Mouse (Mus musculus) left cerebral cortex, adult 11 months (tissue): ENCODE measurements around the gene Tnfrsf13c.
"Not testable (repeated sequence)": the region's sequence is repeated elsewhere in the genome, so short reads cannot be mapped to it uniquely, and the experiment has no call there.

ENCODE experiments used
- DNase-seq: peaks from one replicate; pipeline ENCODE4 v3.0.0; 2022; ENCODE audit warnings: low spot score

The Tnfrsf13c gene

DNA sequence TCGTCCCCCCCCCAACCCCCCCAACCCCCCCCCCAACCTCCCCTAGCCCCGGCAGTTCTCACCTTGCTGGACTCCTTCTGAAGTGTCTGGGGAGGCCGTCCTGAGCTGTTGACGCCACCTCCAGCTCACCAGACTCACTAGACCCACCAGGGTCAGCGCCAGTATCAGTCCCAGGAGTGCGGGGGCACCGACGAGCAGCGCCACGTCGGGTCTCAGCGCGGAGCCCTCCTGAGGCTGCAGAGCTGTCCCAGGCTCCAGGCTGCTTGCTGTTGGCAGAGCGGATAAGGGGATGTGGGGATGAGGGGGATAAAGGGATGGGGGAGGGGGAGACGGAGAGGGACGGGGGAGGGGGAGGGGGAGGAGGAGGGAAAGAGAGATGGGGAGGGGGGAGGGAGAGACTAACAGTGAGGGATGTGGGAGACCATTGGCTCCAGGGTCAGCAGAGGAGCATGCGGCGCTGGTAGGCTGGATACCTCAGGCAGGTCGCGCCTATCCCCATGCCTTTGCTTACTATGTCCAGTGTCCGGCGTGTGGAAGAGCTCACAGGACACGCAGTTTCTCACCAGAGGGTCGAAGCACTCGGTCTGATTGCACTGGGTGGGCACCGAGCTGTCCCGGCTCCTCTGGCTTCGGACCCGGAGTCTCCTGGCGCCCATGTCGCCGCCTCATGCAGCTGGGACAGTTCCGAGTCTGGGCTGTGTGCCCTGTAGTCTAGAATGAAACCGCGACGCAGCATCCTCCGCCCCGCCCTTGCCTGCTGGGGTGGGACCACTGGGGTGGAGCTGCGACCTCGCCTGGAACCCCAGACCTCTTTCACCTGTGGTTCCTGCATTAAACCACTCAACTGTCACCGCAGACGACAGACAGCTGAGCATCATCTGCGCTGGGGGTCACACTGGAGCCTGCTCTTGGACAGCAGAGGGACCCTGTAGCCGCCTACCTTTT lies at the start of gene Tnfrsf13c:
Gene Tnfrsf13c, minus strand, starts transcription at position 713 of the 945 bp plus-strand sequence.
- DNase-seq = no peak

DNA sequence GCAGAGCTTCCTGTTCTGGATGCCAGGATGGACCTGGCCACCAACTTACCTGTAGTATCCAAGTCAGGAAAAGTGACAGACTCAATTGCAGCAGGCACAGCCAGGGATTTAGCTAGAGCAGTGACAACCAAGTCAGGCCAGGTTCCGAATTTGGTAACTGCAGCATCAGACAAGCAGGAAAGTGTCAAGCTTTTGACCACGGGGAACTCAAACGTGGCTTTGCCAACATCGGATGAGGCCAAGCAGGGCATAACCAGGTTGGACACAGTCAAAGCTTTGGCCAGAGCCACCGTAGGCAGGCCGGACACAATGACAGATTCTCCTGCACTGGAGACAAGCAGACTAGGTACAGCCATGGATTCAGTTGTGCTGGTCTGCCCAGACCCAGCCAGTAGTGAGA lies 48.1 kb upstream of the Tnfrsf13c start:
- no peak for DNase-seq

DNA sequence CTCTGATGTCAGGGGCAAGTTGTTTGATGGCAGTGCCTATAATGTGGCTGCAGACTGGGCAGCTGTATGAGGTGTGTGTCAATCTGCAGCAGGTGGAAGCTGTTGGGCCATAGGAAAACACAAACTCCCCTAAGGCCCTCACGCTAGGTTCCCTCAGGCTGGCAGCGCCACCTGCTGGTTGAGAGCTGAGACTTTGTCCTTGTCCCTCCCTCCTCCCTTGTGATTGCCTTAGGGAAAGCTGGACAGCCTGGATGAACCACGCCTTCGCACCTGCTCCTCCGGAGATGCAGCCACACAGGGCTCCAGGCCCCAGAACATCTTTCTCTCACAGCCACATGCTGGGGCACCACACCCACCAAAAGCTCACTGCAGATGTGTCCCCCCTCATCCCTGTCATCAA lies 47.0 kb upstream of the Tnfrsf13c start:
- DNase-seq = no peak

DNA sequence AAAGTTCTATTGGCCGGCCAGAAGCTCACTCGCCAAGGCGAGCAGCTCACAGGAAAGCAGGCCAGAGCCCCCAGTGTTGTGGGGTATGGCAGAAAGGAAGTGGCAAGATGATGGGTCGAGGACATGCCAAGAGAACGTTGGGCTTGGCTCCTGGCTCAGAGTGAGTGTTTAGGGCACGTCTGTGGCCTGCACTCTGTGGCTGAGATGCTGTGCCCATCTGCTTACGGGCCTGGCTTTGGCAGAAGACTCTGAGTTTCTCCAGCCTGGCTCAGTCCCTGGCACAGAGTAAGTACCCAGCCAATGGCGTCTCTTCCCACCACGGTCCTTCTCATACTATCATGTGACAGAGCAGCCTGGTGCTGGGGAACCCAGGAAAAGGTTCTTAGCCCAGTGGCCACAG lies 44.6 kb upstream of the Tnfrsf13c start:
- DNase-seq = no peak

DNA sequence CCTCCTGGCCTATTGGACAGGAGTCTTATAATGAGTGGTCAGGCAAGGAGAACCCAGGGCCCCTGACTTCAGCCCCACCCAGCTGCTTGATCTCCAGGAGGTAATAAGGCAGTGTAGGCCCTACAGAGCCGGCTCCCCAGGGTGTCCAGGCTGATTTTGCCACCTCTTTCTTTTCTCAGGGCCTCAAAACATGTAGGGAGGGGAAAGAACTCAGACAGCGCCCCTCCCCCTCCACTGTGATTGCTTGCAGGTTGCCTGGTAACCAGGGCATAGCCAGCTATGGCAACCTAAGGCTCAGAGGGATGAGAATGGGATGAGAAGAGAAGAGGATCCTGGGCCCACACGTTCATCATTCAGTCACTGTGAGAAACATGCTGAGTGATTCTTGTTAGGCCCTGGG lies 44.0 kb upstream of the Tnfrsf13c start:
- no peak for DNase-seq

DNA sequence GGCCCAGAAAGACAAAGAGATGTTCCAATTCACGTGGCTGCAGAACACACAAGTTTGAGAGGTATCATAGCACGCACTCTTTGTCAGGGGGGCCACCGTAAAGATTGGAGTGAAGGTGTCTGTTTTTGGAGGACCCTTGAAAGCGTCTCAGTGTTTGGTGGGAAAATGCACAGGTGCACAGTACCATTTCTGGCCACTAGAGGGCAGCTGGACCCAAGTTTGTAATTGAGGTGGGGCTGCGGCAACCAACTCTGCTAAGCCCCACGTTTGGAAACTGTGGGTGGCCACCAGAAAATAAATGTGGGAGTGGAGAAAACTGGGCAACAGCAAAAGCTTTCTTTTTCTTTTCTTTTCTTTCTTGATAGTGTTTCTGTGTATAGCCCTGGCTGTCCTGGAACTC lies 42.2 kb upstream of the Tnfrsf13c start:
- no peak for DNase-seq

DNA sequence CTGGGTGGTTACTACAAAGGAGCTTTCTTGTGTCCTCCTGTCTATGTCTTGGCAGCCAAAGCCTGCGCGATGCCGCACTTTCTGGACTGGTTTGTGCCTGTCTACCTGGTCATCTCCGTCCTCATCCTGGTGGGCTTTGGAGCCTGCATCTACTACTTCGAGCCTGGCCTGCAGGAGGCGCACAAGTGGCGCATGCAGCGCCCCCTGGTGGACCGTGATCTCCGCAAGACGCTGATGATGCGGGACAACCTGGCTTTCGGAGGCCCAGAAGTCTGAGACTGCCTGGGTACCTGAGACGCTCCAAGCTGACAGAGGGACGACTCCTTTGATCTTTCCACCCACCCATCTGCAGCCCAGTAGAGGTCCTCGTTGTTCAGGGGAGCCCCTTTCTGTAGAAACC lies 35.3 kb upstream of the Tnfrsf13c start:
- no peak for DNase-seq

DNA sequence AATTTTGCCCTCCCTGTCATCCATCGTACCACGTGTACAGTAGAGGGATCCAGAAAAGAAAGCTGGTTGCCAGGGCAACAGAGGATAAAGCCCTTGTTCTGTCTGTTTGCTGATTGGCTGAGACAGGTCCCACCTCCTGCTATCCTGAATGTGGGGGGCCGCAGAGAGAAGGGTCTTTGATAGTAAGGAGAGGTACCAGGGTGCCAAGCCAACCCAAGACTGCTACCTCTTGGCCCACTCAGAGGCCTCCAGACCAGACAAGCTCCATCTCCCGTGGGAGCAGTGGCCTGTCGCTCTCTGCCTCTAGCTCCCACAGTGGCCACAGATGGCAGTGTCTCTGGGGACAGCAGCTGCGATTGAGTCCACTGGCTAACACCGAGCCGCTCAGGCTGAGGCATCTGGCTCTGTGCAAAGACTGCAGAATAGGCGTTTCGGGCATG lies 31.8 kb upstream of the Tnfrsf13c start:
- DNase-seq = peak; percentile 90

DNA sequence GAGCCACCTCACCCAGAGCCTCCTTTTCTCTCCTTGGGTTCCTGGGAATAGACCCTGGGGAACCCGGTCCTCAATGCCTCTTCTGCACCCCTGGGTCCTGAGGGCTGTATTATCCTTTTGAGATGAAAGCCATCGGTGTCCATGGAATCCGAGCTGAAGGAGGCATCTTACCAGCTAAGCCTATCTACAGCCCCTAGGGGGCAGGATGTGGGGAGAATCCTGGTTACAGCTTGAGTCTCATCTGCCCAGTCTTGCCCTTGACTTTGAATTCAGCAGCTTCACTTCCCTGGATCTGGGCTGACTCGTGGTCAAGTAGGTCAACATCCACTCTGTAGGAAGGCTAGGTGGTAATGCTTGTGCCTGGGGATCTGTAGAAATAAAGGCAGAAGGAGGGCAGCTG lies 31.1 kb upstream of the Tnfrsf13c start:
- DNase-seq = no peak

DNA sequence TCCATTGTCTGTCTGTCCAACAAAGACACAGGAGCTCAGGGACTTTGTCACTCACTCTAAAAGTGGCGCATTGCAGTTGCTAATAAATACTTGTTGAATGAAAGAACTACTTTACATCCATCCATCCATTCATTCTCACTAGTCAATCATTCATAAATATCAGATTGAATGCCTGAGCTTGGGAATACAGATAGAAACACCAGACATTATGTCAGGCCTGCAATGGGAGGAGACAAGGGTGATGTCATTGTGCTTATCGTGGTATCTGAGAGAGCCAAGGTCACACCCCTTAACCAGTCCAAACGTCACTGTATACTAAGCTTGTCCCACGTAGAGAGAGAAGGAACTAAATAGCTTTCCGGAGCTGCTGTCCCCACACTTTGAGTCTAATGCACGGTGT lies 27.9 kb upstream of the Tnfrsf13c start, which contains the start of gene 1500009C09Rik:
Gene 1500009C09Rik, plus strand, starts transcription at position 301 of the 400 bp plus-strand sequence.
- no peak for DNase-seq

DNA sequence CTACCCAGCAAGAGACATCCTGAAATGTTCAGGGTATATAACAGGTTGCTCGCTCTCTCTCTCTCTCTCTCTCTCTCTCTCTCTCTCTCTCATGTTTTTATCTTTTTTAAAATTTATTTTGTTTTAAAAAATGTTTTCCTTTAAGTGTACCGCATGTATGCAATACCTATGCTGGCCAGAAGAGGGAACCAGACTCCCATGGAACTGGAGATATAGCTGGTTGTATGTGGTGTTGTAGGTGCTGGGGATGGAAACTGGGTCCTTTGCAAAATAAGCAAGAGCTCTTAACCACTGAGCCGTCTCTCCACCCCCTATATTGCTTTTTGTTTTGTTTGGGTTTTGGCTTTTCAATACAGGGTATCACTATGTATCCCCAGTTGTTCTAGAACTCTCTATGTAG lies 27.4 kb upstream of the Tnfrsf13c start:
- DNase-seq = no peak

DNA sequence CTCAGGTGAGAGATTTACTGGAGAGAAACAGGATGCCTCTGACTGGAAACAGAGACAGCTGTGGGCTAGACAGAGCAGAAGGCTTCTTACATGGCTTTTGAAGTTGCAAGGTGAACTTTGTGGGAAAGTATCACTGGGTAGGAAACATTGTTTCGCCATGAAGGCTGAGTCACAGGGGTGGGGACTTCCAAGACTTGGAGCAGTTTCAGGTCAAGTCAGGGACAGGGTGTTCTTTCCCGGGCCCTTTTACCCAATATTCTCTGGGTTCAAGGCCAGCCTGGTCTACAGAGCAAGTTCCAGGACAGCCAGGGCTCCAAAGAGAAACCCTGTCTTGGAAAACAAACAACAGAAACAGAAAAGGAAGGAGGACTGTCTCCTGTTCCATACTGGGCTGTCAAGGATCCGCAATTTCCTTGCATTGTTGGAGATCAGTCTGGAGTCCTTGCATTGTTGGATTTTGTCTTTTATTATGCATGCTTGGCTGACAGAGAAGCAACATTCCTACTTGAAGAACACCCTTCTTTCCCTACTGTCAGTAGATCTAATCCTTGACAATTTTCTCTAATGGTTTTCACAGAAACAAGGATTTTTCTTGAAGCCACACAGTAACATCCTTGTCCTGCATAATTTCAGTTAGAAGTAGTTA lies 23.1 kb upstream of the Tnfrsf13c start:
- no peak for DNase-seq

DNA sequence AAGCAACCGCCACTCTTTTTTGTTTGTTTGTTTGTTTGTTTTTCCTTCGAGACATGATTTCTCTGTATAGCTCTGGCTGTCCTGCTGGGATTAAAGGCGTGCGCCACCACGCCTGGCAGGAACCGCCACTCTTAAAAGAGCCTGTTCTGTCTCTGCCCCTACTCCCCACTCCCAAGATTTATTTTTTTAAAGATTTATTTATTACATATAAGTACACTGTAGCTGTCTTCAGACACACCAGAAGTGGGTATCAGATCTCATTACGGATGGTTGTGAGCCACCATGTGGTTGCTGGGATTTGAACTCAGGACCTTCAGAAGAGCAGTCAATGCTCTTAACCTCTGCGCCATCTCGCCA lies 20.6 kb upstream of the Tnfrsf13c start:
- not testable (repeated sequence) for DNase-seq

DNA sequence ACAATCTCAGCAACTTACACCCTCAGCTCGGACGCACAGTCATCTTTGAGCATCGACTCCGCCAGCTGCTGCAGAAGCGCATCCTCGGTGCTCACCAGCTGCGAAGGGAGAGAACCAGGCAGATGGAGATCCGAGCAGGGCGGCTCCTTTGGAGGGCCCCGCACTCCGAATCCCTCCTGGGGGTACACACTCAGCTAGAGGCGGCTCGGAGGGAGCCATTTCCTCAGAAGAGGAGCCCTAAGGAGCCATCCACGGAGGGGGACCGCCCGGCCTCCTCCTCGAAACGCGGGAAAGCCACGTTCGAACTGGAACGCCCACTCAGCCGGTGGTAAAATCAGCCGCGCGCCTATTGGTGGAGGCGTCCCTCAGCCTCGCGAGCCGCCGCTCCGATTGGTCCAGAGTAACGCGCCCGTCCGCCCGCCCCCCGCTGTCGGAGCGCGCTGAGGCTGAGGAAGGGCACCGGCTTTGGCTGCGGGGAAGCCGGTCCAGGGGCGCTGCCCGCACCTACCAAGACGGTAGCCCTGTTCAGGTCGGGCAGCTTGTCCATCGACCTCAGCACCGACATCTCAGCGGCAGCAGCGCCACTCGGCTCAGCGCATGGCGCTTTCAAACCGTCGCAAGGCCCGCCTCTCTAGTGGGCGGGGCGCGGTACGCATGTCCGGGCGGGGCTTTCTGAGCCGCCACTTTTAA lies 20.1 kb upstream of the Tnfrsf13c start, which contains the start of gene Cenpm:
Gene Cenpm, minus strand, starts transcription at position 634 of the 690 bp plus-strand sequence.
- peak; percentile 83 for DNase-seq

DNA sequence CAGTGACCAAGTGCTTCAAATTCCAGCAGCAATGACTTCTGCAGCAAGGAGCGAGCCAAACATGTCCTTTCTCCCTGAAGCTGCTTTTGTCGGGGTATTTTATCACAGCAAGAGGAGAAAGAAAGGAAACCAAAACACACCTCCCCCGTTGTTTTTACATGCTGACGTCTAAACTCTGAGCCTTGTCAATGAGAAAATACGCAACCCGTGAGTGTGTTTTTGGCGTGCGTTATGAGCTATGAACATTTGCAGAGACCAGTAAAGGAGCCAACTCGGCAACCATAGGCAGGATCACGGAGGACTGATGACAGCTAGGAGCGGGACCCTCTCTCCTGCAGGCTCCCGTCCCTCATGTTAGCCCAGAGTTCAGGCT lies 19.6 kb upstream of the Tnfrsf13c start:
- no peak for DNase-seq

DNA sequence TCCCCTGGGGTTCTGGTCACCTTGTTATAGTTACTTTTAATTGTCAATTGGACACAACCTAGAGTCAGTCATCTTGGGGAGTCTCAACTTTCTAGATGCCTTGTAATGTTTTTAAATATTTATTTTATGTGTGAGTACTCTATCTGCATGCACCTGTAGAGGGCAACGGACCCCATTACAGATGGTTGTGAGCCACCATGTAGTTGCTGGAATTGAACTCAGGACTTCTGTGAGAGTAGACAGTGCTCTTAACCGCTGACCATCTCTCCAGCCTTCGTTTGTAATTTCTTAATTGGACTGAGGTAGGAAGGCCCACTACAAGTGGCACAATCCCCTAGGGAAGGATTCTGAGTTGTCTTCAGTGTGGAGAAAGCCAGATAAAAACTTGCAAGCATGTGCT lies 19.1 kb upstream of the Tnfrsf13c start:
- DNase-seq = no peak

DNA sequence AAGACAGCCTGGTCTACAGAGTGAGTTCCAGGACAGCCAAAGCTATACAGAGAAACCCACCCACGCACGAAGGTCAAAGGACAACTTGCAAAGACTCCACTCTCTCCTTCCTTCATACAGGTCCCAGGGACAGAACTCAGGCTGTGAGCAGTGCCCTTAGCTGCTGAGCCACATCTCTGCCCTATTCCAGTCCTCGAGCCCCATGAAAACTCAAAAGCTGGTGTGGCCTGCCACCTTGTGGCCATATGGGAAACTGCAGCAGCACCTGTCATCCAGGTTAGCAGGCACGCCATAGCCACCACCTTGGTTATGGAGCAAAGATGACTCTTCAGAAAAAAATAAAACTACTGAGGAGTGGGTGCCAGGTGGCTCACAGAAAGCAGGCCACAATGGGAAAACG lies 12.4 kb upstream of the Tnfrsf13c start:
- peak; percentile 68 for DNase-seq

DNA sequence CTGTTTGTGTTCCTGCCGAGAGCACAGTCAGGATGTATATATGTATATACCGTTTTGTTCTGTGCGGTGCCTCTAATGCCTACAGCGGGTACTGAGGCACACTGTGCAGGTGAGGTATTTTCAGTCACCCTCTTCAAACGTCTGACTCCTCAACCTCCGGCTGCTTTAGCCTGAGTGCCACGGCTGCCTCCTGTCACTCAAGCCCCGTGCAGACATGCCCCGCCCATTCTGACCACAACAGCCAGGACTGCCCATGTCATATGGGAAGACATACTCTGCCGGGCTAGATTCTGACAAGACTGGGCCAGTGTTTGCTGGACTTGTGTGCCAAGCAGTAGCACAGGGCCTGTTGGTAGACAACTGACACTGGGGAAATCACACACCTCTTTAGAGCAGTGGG lies 11.5 kb upstream of the Tnfrsf13c start:
- no peak for DNase-seq

DNA sequence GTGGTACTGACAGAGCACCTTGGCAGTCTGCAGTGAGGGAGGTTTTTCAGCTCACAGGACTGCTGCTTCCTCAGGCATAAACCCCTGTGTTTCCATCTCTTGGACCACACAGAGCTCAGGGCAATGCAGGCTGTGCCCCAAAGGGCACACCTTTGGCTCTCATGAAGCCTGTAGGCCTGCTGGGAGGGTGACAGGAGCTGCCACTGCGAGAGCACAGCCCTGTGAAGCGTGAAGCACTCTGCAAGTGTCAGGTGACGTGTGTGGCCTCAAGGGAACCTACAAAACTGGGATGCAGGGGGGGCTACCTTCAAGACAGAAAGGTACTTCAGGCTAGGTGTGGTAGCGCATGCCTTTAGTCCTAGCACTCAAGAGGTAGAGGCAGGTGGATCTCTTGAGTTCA lies 8.5 kb upstream of the Tnfrsf13c start:
- no peak for DNase-seq

DNA sequence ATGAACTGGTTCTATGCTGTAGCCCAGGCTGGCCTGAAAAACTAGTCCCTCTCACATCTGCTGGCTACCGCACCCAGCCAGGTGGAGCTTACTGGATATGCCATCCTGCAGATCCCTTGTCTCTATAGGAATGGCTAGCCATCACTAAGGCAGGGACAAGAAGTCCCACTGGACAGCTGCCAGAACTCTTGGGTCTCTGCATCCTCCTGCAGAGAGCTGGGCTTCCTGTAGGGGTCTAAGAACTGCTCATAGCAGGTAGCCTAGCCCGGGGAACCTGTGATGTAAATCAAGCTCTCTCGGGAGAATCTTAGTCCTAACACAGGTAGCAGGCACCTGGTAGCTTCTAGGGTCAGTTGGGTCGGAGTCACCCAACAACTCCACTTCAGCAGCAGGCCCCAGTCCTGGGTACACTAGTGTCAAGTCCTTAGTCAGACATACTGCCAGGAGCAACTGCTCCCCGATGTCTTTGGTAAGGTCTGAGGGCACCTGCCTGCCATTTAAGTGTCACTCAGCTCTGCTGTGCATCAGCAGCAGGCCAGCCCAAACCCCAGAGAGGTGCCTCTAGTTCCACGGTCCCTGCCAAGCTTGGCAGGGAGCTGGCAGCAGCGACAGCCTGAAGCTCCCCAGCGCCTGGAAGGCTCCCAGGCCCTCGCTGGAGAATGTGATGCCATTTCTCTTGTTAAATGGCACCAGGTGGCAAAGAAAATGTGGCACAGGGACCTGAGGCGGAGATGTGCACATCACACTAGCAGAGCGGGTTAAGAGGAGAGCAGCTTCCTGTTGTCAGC lies 7.6 kb upstream of the Tnfrsf13c start:
- DNase-seq = no peak

DNA sequence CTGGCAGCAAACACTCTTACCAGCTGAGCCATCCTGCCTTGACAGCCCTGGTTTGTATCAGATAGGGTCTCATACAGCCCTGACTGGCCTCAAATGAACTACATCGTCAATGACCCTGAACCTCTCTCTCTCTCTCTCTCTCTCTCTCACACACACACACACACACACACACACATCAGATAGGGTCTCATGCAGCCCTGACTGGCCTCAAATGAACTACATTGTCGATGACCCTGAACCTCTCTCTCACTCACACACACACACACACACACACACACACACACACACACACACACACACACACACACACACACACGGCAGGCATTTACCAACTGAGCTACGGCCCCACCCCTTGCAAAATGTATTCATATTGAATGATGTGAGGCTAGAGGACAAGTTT lies 6.9 kb upstream of the Tnfrsf13c start:
- no peak for DNase-seq

DNA sequence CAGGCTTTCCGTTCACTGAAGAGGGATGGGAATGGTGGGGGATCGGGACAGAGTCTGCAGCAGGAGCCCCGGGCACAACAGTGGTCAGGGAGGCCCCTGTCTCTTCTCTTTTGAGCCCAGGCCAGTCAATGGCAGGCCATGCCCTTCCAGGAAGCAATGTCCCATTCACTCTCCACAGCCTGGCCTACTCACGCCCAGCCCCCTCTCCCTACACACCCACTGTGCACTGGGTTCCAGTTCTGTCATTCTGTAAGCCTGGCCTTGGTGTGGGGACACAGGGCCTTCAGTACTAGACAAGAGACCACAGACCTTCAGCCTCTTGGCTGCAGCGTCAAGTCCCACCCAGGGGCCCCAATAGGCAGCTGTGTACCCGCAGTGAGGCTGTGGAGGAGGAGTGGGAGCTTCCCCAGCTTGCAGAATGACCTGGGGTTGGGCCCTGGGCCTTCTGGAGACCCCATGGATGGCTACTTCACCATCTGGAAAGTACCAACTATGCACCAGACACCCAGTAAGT lies 6.0 kb upstream of the Tnfrsf13c start:
- no peak for DNase-seq
